Mouse (Mus musculus): Measurements from ENCODE around the gene Ubash3a.

DNA sequence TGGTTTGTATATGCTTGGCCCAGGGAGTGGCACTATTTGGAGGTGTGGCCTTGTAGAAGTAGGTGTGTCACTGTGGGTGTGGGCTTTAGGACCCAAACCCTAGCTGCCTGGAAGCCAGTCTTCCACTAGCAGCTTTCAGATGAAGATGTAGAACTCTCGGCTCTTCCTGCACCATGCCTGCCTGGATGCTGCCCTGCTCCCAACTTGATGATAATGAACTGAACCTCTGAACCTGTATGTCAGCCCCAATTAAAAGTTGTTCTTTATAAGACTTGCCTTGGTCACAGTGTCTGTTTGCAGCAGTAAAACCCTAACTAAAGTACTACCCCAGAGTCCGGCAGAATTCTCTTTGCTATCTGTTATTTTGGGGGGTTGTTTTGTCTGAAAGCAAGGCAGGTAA, 62.1 kb downstream of the Ubash3a start:
- TF ChIP-seq POLR2A (IDR thresholded peaks at IDR 0.05; ENCODE audit: control insufficient read depth, low read depth, low read length), result no peak
- TF ChIP-seq CTCF (IDR thresholded peaks at IDR 0.05; ENCODE audit: control insufficient read depth, insufficient read depth, insufficient replicate concordance, low read depth, low read length), result no peak

Data from testis, adult 2 months (tissue).